Mouse (Mus musculus) olfactory bulb, adult 2 months (tissue): ENCODE data around the gene Gm3409.

Source experiments
- CTCF ChIP-seq: fragments of 200-500 bp; IDR thresholded peaks from 2 replicates; pipeline ENCODE4 v1.5.1; 2012; ENCODE audit warnings: low read depth, mild to moderate bottlenecking, low read length, moderate library complexity; ENCODE audit not compliant: insufficient read depth
- POLR2A ChIP-seq: fragments of 200-500 bp; IDR thresholded peaks from 2 replicates; pipeline ENCODE4 v1.6.1; 2012; ENCODE audit warnings: mild to moderate bottlenecking, low read depth, low read length, moderate library complexity; ENCODE audit not compliant: insufficient read depth

- TF ChIP-seq CTCF (no peak), POLR2A (no peak)
Measured at GRCm38 (mm10) chr5:146586357-146587070, 49.1 kb downstream of the Gm3409 start.
